Mouse (Mus musculus): Measurements from ENCODE around the gene Fbxl21. TPM values are rescaled to one million over a fixed set of nuclear protein-coding genes. Genes with fewer than 3 reads are reported as not detected.

The Fbxl21 gene
- polyA plus RNA-seq, 1 experiment from 2014 or later = 1.2 TPM

GRCm38 (mm10) chr13:56526871-56527270 is 4.6 kb downstream of the Fbxl21 start:
- no peak overlapping the region for H3K9ac ChIP-seq (ENCODE audit: low read length)
- no peaks in the 10 kb centered on the region for H3K9me3 ChIP-seq (ENCODE audit: control insufficient read depth, low read length)
- H3K36me3 ChIP-seq (ENCODE audit: control insufficient read depth, insufficient read depth, low read length) = no peaks in the 10 kb centered on the region
- H3K4me1 ChIP-seq (replicated peaks; ENCODE audit: control insufficient read depth, insufficient read depth, low read length) = 0 out of 2 replicates have a peak, but pooled peaks cover 2% of the 10 kb centered on the region
- no peaks in the 10 kb centered on the region; the same call in 1 of the 2 replicates for H3K27me3 ChIP-seq (ENCODE audit: control insufficient read depth, insufficient read depth, low read depth, low read length)
- no peak overlapping the region for H3K4me2 ChIP-seq (ENCODE audit: low read depth, low read length)
- no peak overlapping the region for H3K27ac ChIP-seq (ENCODE audit: low read length)
- no peak for ATAC-seq (ENCODE audit: low read depth)
- 60% methylated on average over 12 of the region's 12 CpGs for WGBS
- no peak overlapping the region for H3K4me3 ChIP-seq (ENCODE audit: low read length)

- no peak for ATAC-seq (ENCODE audit: low read depth)
- H3K27me3 ChIP-seq (ENCODE audit: control insufficient read depth, insufficient read depth, low read depth, low read length) = no peaks in the 10 kb centered on the region; the same call in 1 of the 2 replicates
- H3K4me2 ChIP-seq (ENCODE audit: low read depth, low read length) = no peak overlapping the region
- 0 out of 2 replicates have a peak, but pooled peaks cover under 1% of the 10 kb centered on the region for H3K4me1 ChIP-seq (replicated peaks; ENCODE audit: control insufficient read depth, insufficient read depth, low read length)
- H3K36me3 ChIP-seq (ENCODE audit: control insufficient read depth, insufficient read depth, low read length) = no peaks in the 10 kb centered on the region
- 88% methylated on average over 7 of the region's 7 CpGs for WGBS
- no peak overlapping the region for H3K9ac ChIP-seq (ENCODE audit: low read length)
- no peak overlapping the region for H3K4me3 ChIP-seq (ENCODE audit: low read length)
- no peaks in the 10 kb centered on the region for H3K9me3 ChIP-seq (ENCODE audit: control insufficient read depth, low read length)
- H3K27ac ChIP-seq (ENCODE audit: low read length) = no peak overlapping the region
Measured at GRCm38 (mm10) chr13:56527846-56528245, 5.6 kb downstream of the Fbxl21 start.

- no peaks in the 10 kb centered on the region for H3K36me3 ChIP-seq (ENCODE audit: control insufficient read depth, insufficient read depth, low read length)
- H3K4me1 ChIP-seq (replicated peaks; ENCODE audit: control insufficient read depth, insufficient read depth, low read length) = no peaks in the 10 kb centered on the region
- no peaks in the 10 kb centered on the region for H3K9me3 ChIP-seq (ENCODE audit: control insufficient read depth, low read length)
- WGBS = 85% methylated on average over 11 of the region's 11 CpGs
- no peak overlapping the region for H3K4me3 ChIP-seq (ENCODE audit: low read length)
- no peaks in the 10 kb centered on the region; the same call in 1 of the 2 replicates for H3K27me3 ChIP-seq (ENCODE audit: control insufficient read depth, insufficient read depth, low read depth, low read length)
- H3K4me2 ChIP-seq (ENCODE audit: low read depth, low read length) = no peak overlapping the region
- no peak overlapping the region for H3K9ac ChIP-seq (ENCODE audit: low read length)
- no peak for ATAC-seq (ENCODE audit: low read depth)
- H3K27ac ChIP-seq (ENCODE audit: low read length) = no peak overlapping the region
Measured at GRCm38 (mm10) chr13:56528281-56528680, 6.0 kb downstream of the Fbxl21 start.

- H3K9ac ChIP-seq (ENCODE audit: low read length) = no peak overlapping the region
- no peaks in the 10 kb centered on the region for H3K36me3 ChIP-seq (ENCODE audit: control insufficient read depth, insufficient read depth, low read length)
- no peaks in the 10 kb centered on the region; the same call in 1 of the 2 replicates for H3K27me3 ChIP-seq (ENCODE audit: control insufficient read depth, insufficient read depth, low read depth, low read length)
- H3K9me3 ChIP-seq (ENCODE audit: control insufficient read depth, low read length) = peaks cover 7% of the 10 kb centered on the region; the same call in 1 of the 2 replicates
- H3K4me1 ChIP-seq (replicated peaks; ENCODE audit: control insufficient read depth, insufficient read depth, low read length) = no peaks in the 10 kb centered on the region
- no peak overlapping the region for H3K27ac ChIP-seq (ENCODE audit: low read length)
- H3K4me3 ChIP-seq (ENCODE audit: low read length) = no peak overlapping the region
- WGBS = 66% methylated on average over 4 of the region's 4 CpGs
- ATAC-seq (ENCODE audit: low read depth) = no peak
- no peak overlapping the region for H3K4me2 ChIP-seq (ENCODE audit: low read depth, low read length)
Measured at GRCm38 (mm10) chr13:56529031-56529430, 6.8 kb downstream of the Fbxl21 start.

GRCm38 (mm10) chr13:56529685-56530084 is 7.4 kb downstream of the Fbxl21 start:
- ATAC-seq (ENCODE audit: low read depth) = no peak
- peaks cover 7% of the 10 kb centered on the region; the same call in 1 of the 2 replicates for H3K9me3 ChIP-seq (ENCODE audit: control insufficient read depth, low read length)
- H3K36me3 ChIP-seq (ENCODE audit: control insufficient read depth, insufficient read depth, low read length) = no peaks in the 10 kb centered on the region
- H3K27me3 ChIP-seq (ENCODE audit: control insufficient read depth, insufficient read depth, low read depth, low read length) = no peaks in the 10 kb centered on the region; the same call in 1 of the 2 replicates
- H3K9ac ChIP-seq (ENCODE audit: low read length) = no peak overlapping the region
- no peak overlapping the region for H3K27ac ChIP-seq (ENCODE audit: low read length)
- H3K4me2 ChIP-seq (ENCODE audit: low read depth, low read length) = no peak overlapping the region
- no peak overlapping the region for H3K4me3 ChIP-seq (ENCODE audit: low read length)
- whole genome bisulfite sequencing = 33% methylated on average over 8 of the region's 8 CpGs
- no peaks in the 10 kb centered on the region for H3K4me1 ChIP-seq (replicated peaks; ENCODE audit: control insufficient read depth, insufficient read depth, low read length)

- H3K4me1 ChIP-seq (replicated peaks; ENCODE audit: control insufficient read depth, insufficient read depth, low read length) = no peaks in the 10 kb centered on the region
- H3K27ac ChIP-seq (ENCODE audit: low read length) = no peak overlapping the region
- H3K27me3 ChIP-seq (ENCODE audit: control insufficient read depth, insufficient read depth, low read depth, low read length) = no peaks in the 10 kb centered on the region
- 82% methylated on average over 5 of the region's 5 CpGs for WGBS
- no peak overlapping the region for H3K4me2 ChIP-seq (ENCODE audit: low read depth, low read length)
- H3K4me3 ChIP-seq (ENCODE audit: low read length) = no peak overlapping the region
- ATAC-seq (ENCODE audit: low read depth) = no peak
- H3K9me3 ChIP-seq (ENCODE audit: control insufficient read depth, low read length) = peaks cover 7% of the 10 kb centered on the region; the same call in 1 of the 2 replicates
- no peaks in the 10 kb centered on the region for H3K36me3 ChIP-seq (ENCODE audit: control insufficient read depth, insufficient read depth, low read length)
- no peak overlapping the region for H3K9ac ChIP-seq (ENCODE audit: low read length)
Measured at GRCm38 (mm10) chr13:56534931-56535330, 12.7 kb downstream of the Fbxl21 start.

- ATAC-seq (ENCODE audit: low read depth) = no peak
- Histone ChIP-seq H3K4me2 (ENCODE audit: low read depth, low read length) (no peak overlapping the region), H3K36me3 (ENCODE audit: control insufficient read depth, insufficient read depth, low read length) (no peaks in the 10 kb centered on the region), H3K9ac (ENCODE audit: low read length) (no peak overlapping the region), H3K9me3 (ENCODE audit: control insufficient read depth, low read length) (peaks cover 7% of the 10 kb centered on the region; the same call in 1 of the 2 replicates), H3K27ac (ENCODE audit: low read length) (no peak overlapping the region), H3K4me3 (ENCODE audit: low read length) (no peak overlapping the region), H3K4me1 (replicated peaks; ENCODE audit: control insufficient read depth, insufficient read depth, low read length) (no peaks in the 10 kb centered on the region), H3K27me3 (ENCODE audit: control insufficient read depth, insufficient read depth, low read depth, low read length) (no peaks in the 10 kb centered on the region)
- 73% methylated on average over 5 of the region's 5 CpGs for WGBS
Measured at GRCm38 (mm10) chr13:56535570-56535969, 13.3 kb downstream of the Fbxl21 start.

- no peak for ATAC-seq (ENCODE audit: low read depth)
- H3K4me1 ChIP-seq (replicated peaks; ENCODE audit: control insufficient read depth, insufficient read depth, low read length) = no peaks in the 10 kb centered on the region
- no peaks in the 10 kb centered on the region for H3K36me3 ChIP-seq (ENCODE audit: control insufficient read depth, insufficient read depth, low read length)
- no peak overlapping the region for H3K27ac ChIP-seq (ENCODE audit: low read length)
- H3K4me3 ChIP-seq (ENCODE audit: low read length) = no peak overlapping the region
- no peak overlapping the region for H3K9ac ChIP-seq (ENCODE audit: low read length)
- WGBS = 78% methylated on average over 12 of the region's 12 CpGs
- peaks cover 7% of the 10 kb centered on the region; the same call in 1 of the 2 replicates for H3K9me3 ChIP-seq (ENCODE audit: control insufficient read depth, low read length)
- H3K27me3 ChIP-seq (ENCODE audit: control insufficient read depth, insufficient read depth, low read depth, low read length) = no peaks in the 10 kb centered on the region
- H3K4me2 ChIP-seq (ENCODE audit: low read depth, low read length) = no peak overlapping the region
Measured at GRCm38 (mm10) chr13:56537026-56537425, 14.8 kb downstream of the Fbxl21 start.

GRCm38 (mm10) chr13:56539846-56540245 is 17.6 kb downstream of the Fbxl21 start:
- Histone ChIP-seq H3K4me2 (ENCODE audit: low read depth, low read length) (no peak overlapping the region), H3K4me3 (ENCODE audit: low read length) (no peak overlapping the region), H3K9ac (ENCODE audit: low read length) (no peak overlapping the region), H3K27me3 (ENCODE audit: control insufficient read depth, insufficient read depth, low read depth, low read length) (no peaks in the 10 kb centered on the region), H3K27ac (ENCODE audit: low read length) (no peak overlapping the region), H3K9me3 (ENCODE audit: control insufficient read depth, low read length) (no peaks in the 10 kb centered on the region; the same call in 1 of the 2 replicates), H3K4me1 (replicated peaks; ENCODE audit: control insufficient read depth, insufficient read depth, low read length) (no peaks in the 10 kb centered on the region), H3K36me3 (ENCODE audit: control insufficient read depth, insufficient read depth, low read length) (no peaks in the 10 kb centered on the region)
- WGBS = 91% methylated on average over 4 of the region's 4 CpGs
- no peak for ATAC-seq (ENCODE audit: low read depth)

GRCm38 (mm10) chr13:56543805-56544204 is 21.5 kb downstream of the Fbxl21 start:
- 80% methylated on average over 9 of the region's 9 CpGs for WGBS
- Histone ChIP-seq H3K4me3 (ENCODE audit: low read length) (no peak overlapping the region), H3K4me2 (ENCODE audit: low read depth, low read length) (no peak overlapping the region), H3K9me3 (ENCODE audit: control insufficient read depth, low read length) (no peaks in the 10 kb centered on the region), H3K27me3 (ENCODE audit: control insufficient read depth, insufficient read depth, low read depth, low read length) (no peaks in the 10 kb centered on the region), H3K4me1 (replicated peaks; ENCODE audit: control insufficient read depth, insufficient read depth, low read length) (no peaks in the 10 kb centered on the region), H3K27ac (ENCODE audit: low read length) (no peak overlapping the region), H3K36me3 (ENCODE audit: control insufficient read depth, insufficient read depth, low read length) (no peaks in the 10 kb centered on the region), H3K9ac (ENCODE audit: low read length) (no peak overlapping the region)
- no peak for ATAC-seq (ENCODE audit: low read depth)

Measured in lung, embryonic 16.5 days (tissue).